Mouse (Mus musculus): ENCODE data around the gene Tle4.

DNA sequence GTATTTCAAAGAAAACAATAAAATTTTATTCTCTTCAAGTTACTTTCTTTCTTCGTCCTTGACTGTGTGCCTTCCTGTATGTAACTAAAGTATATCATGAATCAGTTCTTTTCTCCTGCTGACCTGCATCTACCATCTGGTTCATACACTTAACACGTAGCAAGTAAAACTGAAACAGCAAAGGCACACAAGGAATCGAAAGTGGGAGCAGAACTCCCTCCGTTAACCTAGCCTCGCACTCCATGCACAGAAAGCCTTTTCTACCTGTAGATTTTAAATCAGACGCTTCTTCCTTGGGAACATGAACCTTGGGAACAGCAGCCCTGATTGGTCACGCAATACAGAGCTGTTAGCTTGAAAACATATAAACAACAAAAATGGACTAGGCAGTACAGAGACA is 78.7 kb downstream of the Tle4 start:
- TF ChIP-seq CTCF (IDR thresholded peaks at IDR 0.05; ENCODE audit: borderline replicate concordance, extremely low read depth, insufficient read depth, insufficient read length), result no peak
- TF ChIP-seq POLR2A (IDR thresholded peaks at IDR 0.05; ENCODE audit: borderline replicate concordance, extremely low read depth, insufficient read depth, insufficient read length, poor library complexity, severe bottlenecking), result no peak

Measured in brain, embryonic 14.5 days (tissue).